Mouse (Mus musculus): ENCODE results near the gene Nav2.

GRCm38 (mm10) chr7:49091371-49091770, 182.9 kb downstream of the Nav2 start:
- TF ChIP-seq CTCF (IDR thresholded peaks at IDR 0.05) (no peak), EP300 (IDR thresholded peaks at IDR 0.05) (no peak)

Measured in lung, postnatal 0 days (tissue).